Mouse (Mus musculus): ENCODE results near the gene Wipf2.

The Wipf2 gene

DNA sequence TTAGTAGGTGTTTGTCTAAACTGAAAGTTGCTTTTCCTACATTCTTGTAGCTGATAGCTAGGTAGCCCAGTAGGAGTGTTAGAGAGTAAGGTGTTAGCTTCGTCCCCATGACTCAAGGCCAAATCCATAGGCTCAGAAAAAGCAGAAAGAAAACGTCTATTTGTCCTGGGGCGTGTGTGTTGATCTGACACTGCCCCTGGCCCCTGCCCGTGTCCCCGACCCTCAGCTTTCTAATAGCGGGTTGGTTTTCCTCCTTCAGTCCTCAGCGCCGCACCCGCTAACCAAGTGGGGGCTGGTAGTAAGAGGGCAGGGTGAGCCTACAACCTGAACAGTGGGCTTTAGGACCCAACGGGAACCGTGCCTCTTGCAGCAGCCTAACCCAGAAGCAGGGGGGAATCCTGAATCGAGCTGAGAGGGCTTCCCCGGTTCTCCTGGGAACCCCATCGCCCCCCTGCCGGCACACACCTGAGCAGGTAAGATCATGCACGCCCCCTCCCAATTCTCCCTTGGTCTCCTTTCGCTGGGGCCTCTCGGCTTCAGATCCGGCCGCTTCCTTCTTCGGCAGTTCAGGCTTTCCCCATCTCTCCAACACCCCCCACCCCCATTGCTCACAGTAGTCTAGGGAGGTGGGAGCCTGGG lies 64.1 kb downstream of the Wipf2 start, which contains the start of gene Rara:
Gene Rara (plus strand): TSS at position 381 of the 639 bp plus-strand sequence.
- in situ Hi-C loops (cut with MboI; ENCODE audit: unreplicated experiment in 2 of 2) = loop anchor here (5.0 to 25.0 kb wide), 4 partner anchors 45 to 1660 kb away; no protein-coding TSS in a partner anchor

- in situ Hi-C loops (cut with MboI; ENCODE audit: unreplicated experiment in 2 of 2) = loop anchor here (5.0 to 25.0 kb wide), 4 partner anchors 44 to 1659 kb away; no protein-coding TSS in a partner anchor
Observed at GRCm38 (mm10) chr11:98928186-98928893, 64.9 kb downstream of the Wipf2 start.

DNA sequence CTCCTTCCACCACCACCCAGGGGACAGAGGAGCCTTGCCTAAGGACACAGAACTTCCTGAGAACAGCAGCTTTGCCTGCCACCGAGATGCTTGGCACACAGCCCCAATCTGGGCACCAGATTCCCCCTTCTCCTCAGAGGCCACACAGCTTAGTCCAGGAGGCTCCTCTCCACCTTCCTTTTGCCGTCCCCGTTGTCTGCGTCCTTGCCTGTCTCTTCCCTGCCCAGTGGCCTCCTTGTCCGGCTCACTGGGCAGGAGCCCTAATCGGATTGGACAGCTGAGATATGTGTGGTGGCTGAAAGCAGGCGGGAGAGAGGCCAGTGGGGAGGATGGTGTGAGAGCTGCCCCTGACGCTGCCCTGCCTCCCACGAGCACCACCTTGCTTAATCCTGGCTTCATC lies 66.1 kb downstream of the Wipf2 start:
- in situ Hi-C loops (cut with MboI; ENCODE audit: unreplicated experiment in 2 of 2) = loop anchor here (5.0 to 25.0 kb wide), 4 partner anchors 43 to 1658 kb away; no protein-coding TSS in a partner anchor

GRCm38 (mm10) chr11:98930127-98930601 lies 66.7 kb downstream of the Wipf2 start:
- in situ Hi-C loops (cut with MboI; ENCODE audit: unreplicated experiment in 2 of 2) = loop anchor here in 1 of 2 experiments (25.0 kb wide), 1 partner anchor 1657 kb away; no protein-coding TSS in a partner anchor

- in situ Hi-C loops (cut with MboI; ENCODE audit: unreplicated experiment in 2 of 2) = loop anchor here in 1 of 2 experiments (25.0 kb wide), 1 partner anchor 1656 kb away; no protein-coding TSS in a partner anchor
Observed at GRCm38 (mm10) chr11:98930773-98931512, 67.5 kb downstream of the Wipf2 start.

GRCm38 (mm10) chr11:98931513-98932292 lies 68.3 kb downstream of the Wipf2 start:
- in situ Hi-C loops (cut with MboI; ENCODE audit: unreplicated experiment in 2 of 2) = loop anchor here in 1 of 2 experiments (25.0 kb wide), 1 partner anchor 1656 kb away; no protein-coding TSS in a partner anchor

- in situ Hi-C loops (cut with MboI; ENCODE audit: unreplicated experiment in 2 of 2) = loop anchor here in 1 of 2 experiments (25.0 kb wide), 1 partner anchor 1655 kb away; no protein-coding TSS in a partner anchor
Observed at GRCm38 (mm10) chr11:98932293-98933091, 69.1 kb downstream of the Wipf2 start.

DNA sequence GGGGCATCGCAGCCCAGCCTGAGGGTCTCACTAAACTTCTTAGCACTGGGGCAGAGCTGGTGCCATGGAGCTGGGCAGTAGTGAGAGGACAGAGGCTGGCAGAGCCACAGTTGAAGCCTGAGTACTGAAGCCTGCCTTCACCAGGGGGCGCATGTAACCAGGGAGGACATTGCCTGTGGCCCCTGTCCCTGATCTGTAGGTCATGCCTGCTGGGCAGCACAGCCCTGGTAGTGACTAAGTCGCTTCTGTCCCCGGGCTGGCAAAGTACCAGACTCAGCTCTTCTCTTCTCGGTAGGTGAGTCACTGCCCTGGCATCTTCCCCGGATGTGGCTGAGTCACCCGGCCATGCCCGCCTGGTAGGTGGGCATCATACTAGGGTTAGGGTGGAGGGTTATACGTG lies 69.7 kb downstream of the Wipf2 start:
- in situ Hi-C loops (cut with MboI; ENCODE audit: unreplicated experiment in 2 of 2) = loop anchor here in 1 of 2 experiments (25.0 kb wide), 1 partner anchor 1654 kb away; no protein-coding TSS in a partner anchor

GRCm38 (mm10) chr11:98933847-98934246 lies 70.4 kb downstream of the Wipf2 start:
- in situ Hi-C loops (cut with MboI; ENCODE audit: unreplicated experiment in 2 of 2) = loop anchor here in 1 of 2 experiments (25.0 kb wide), 1 partner anchor 1653 kb away; no protein-coding TSS in a partner anchor

- in situ Hi-C loops (cut with MboI; ENCODE audit: unreplicated experiment in 2 of 2) = loop anchor here in 1 of 2 experiments (25.0 kb wide), 1 partner anchor 1653 kb away; no protein-coding TSS in a partner anchor
Observed at GRCm38 (mm10) chr11:98934367-98934766, 70.9 kb downstream of the Wipf2 start.

- in situ Hi-C loops (cut with MboI; ENCODE audit: unreplicated experiment in 2 of 2) = loop anchor here (5.0 to 25.0 kb wide), 2 partner anchors 37 to 1652 kb away; no protein-coding TSS in a partner anchor
Observed at GRCm38 (mm10) chr11:98935123-98935522, 71.7 kb downstream of the Wipf2 start.

DNA sequence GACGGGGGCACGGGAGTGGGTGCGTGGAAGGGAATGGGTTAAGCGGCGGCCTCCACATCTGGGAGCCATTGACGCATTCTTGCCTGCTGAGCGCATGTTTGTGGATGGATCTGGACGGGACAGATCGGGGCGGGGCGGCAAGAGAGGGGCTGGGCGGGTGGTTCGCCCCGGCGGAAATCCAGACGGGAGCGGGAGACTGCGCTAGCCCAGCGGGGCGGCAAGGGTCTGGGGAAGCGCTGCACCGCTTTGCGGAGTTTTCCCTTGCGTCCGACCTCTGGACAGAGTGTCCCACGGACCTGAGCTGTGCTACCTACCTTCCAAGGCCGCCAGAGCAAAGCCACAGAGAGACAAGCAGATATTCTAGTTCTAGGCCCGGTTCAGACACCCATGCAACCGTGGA lies 72.7 kb downstream of the Wipf2 start:
- in situ Hi-C loops (cut with MboI; ENCODE audit: unreplicated experiment in 2 of 2) = loop anchor here (5.0 to 25.0 kb wide), 2 partner anchors 36 to 1651 kb away; no protein-coding TSS in a partner anchor

GRCm38 (mm10) chr11:98936606-98937409 lies 73.4 kb downstream of the Wipf2 start:
- in situ Hi-C loops (cut with MboI; ENCODE audit: unreplicated experiment in 2 of 2) = loop anchor here (5.0 to 25.0 kb wide), 2 partner anchors 35 to 1650 kb away; no protein-coding TSS in a partner anchor

DNA sequence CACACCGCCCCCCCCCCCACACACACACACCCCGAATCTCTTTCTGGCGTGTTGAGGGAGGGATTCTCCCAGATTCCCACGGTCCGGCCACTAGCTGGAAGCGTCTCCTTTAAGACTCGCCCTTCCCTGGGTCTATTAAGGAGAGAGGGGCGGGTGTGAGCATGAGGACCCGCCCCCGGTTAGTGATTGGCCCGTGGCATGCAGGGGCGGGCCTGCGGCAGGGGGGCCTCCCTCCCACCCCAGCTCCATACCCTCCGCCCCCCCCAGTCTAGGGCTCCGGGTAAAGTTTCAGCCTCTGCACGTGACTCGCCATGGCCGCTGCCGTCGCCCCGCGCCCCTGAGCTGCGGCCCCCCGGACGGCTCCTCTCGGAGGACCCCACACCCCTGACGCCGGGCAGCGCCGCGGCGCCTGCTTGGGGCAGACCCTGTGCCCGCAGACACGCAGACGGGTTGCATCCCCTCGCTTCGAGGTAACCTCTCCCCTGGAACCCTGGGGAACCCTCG lies 74.0 kb downstream of the Wipf2 start:
- in situ Hi-C loops (cut with MboI; ENCODE audit: unreplicated experiment in 2 of 2) = loop anchor here (5.0 to 25.0 kb wide), 2 partner anchors 35 to 1650 kb away; no protein-coding TSS in a partner anchor

DNA sequence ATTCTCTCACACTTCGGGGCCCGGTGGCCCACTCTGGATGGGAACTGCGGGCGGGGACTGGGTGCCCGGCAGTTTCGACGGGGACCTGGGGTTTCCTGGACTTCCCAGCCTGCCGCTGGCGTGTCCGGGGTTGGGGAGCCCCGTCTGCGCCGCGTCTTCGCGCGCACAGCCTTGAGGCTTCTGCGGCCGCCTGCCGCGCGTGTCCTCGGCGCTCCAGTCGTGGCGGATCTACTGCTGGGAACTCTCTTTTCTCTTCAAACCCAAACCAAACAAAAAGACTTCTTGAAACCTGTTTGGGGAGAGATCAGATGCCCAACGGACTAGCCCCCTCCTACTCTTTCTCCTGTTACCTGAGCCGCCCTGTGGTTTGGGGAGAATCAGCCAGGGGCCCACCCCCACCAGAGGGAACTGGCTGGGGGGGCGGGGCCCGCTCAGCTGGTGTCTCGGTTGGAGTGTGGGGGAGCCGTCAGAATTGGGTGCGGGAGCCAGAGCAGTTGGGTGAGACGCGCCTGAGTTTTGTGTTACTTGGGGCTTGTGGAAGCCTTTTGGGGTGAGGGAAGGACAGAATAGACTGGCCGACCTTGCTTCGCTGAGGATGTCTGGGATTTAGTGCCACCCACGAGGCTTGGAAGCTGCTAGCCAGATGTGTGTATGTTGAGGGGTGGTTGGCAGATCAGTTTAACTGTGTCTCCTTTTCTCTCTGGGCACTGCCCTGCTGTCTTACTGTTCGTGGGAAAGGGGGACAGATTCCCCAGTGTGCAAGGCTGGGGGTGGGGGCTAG lies 74.7 kb downstream of the Wipf2 start:
- in situ Hi-C loops (cut with MboI; ENCODE audit: unreplicated experiment in 2 of 2) = loop anchor here (5.0 to 25.0 kb wide), 2 partner anchors 34 to 1649 kb away; no protein-coding TSS in a partner anchor

- in situ Hi-C loops (cut with MboI; ENCODE audit: unreplicated experiment in 2 of 2) = loop anchor here (5.0 to 25.0 kb wide), 2 partner anchors 34 to 1649 kb away; no protein-coding TSS in a partner anchor
Observed at GRCm38 (mm10) chr11:98938701-98939083, 75.3 kb downstream of the Wipf2 start.
